Mouse (Mus musculus) megakaryocyte-erythroid progenitor cell, adult 5-6 weeks (primary cell): ENCODE measurements around the gene Drd3. TPM values are rescaled to one million over a fixed set of nuclear protein-coding genes. Genes with fewer than 3 reads are reported as not detected.

Source experiments
- total RNA-seq, 2 experiments: library from RNA; stranded (forward) in 1 of 2; stranded (reverse) in 1 of 2; fragments of 200-1000, 215-1000 nt in 1 of 2; fragments of >200 nt in 1 of 2; fragmentation: Nextera tagmentation in 1 of 2; gene quantifications; 2 replicates each; pipeline ENCODE4 v1.2.3; 2014 to 2017

Drd3 gene
- total RNA-seq, 2 experiments from 2014 or later = not detected

Other genes starting within 250 kb of the Drd3 start
- gene Tigit, start 89.9 kb upstream of the Drd3 start, total RNA-seq (2014; fragmentation: Nextera tagmentation) = not detected in 2 replicates
- gene Tigit, start 89.9 kb upstream of the Drd3 start, total RNA-seq (2017) = not detected in 2 replicates
- 8.3 and 8.8 TPM in 2 replicates for gene Ccdc191, start 135.8 kb downstream of the Drd3 start, total RNA-seq (2014; fragmentation: Nextera tagmentation)
- gene Ccdc191, start 135.8 kb downstream of the Drd3 start, total RNA-seq (2017) = 13.8 and 14.5 TPM in 2 replicates
- gene Qtrt2, start 172.8 kb downstream of the Drd3 start, total RNA-seq (2014; fragmentation: Nextera tagmentation) = 27.8 and 34.7 TPM in 2 replicates
- gene Qtrt2, start 172.8 kb downstream of the Drd3 start, total RNA-seq (2017) = 59.7 and 76.6 TPM in 2 replicates
- gene Zdhhc23, start 225.8 kb downstream of the Drd3 start, total RNA-seq (2014; fragmentation: Nextera tagmentation) = 0.87 and 3.0 TPM in 2 replicates
- 0.80 and 1.6 TPM in 2 replicates for gene Zdhhc23, start 225.8 kb downstream of the Drd3 start, total RNA-seq (2017)